Comparison of ENCODE assay signal across 24 mouse cellular contexts in genomic region chr17:44632941-44633340, GRCm38 (mm10).
"Had no signal": no experiment of that assay in that cellular context is flagged by ENCODE, and none has a peak within 500 bp of the region (broad histone marks: within the 10 kb centered on the region; RNA-seq: fewer than 3 reads in every experiment).

No protein-coding gene starts in this region.

- H3K9ac ChIP-seq: heart, embryonic 12.5 days; hindbrain, embryonic 12.5 days; hindbrain, embryonic 14.5 days; intestine, embryonic 15.5 days; limb, embryonic 12.5 days; liver, embryonic 13.5 days; liver, embryonic 15.5 days had no signal

- H3K27ac ChIP-seq: gastrocnemius, adult 2 months; heart, embryonic 10.5 days; hindbrain, embryonic 10.5 days; hindbrain, embryonic 12.5 days; hindbrain, embryonic 14.5 days; intestine, embryonic 15.5 days; limb, embryonic 10.5 days; limb, embryonic 12.5 days; liver, embryonic 13.5 days; liver, embryonic 15.5 days had no signal

- H3K36me3 ChIP-seq: heart, embryonic 10.5 days; heart, embryonic 12.5 days; hindbrain, embryonic 10.5 days; hindbrain, embryonic 12.5 days; intestine, embryonic 15.5 days; limb, embryonic 10.5 days; limb, embryonic 12.5 days; liver, embryonic 13.5 days; liver, embryonic 15.5 days had no signal

- H3K9me3 ChIP-seq: heart, embryonic 10.5 days; heart, embryonic 12.5 days; hindbrain, embryonic 10.5 days; hindbrain, embryonic 12.5 days; intestine, embryonic 15.5 days; limb, embryonic 10.5 days; limb, embryonic 12.5 days; liver, embryonic 13.5 days; liver, embryonic 15.5 days had no signal

- H3K4me2 ChIP-seq: heart, embryonic 12.5 days; hindbrain, embryonic 12.5 days; hindbrain, embryonic 14.5 days; intestine, embryonic 15.5 days; limb, embryonic 12.5 days; liver, embryonic 11.5 days; liver, embryonic 13.5 days; liver, embryonic 15.5 days had no signal

- DNase-seq: gastrocnemius, adult 2 months; gastrocnemius, postnatal 10 days; gastrocnemius, postnatal 25 days; heart, postnatal 10 days; heart, postnatal 4 days; kidney, adult 18-20 months; kidney, adult 8-10 months; kidney, postnatal 10 days; kidney, postnatal 25 days; kidney, postnatal 4 days; layer of hippocampus, adult 9-11 months; liver, embryonic 13.5 days had no signal

- H3K27me3 ChIP-seq: heart, embryonic 12.5 days; intestine, embryonic 15.5 days; liver, embryonic 15.5 days had no signal

- H3K4me3 ChIP-seq: gastrocnemius, adult 2 months; heart, embryonic 10.5 days; heart, embryonic 12.5 days; hindbrain, embryonic 10.5 days; hindbrain, embryonic 12.5 days; intestine, embryonic 15.5 days; limb, embryonic 10.5 days; limb, embryonic 12.5 days; liver, embryonic 13.5 days; liver, embryonic 15.5 days had no signal

- ATAC-seq: hindbrain, embryonic 16.5 days; intestine, embryonic 15.5 days; intestine, postnatal 0 days had no signal

- H3K4me1 ChIP-seq: hindbrain, embryonic 10.5 days; hindbrain, embryonic 12.5 days; intestine, embryonic 15.5 days had no signal
